Mouse (Mus musculus) G1E (cell line): ENCODE results near the gene Oas1g.
"Not testable (repeated sequence)": the region's sequence is repeated elsewhere in the genome, so short reads cannot be mapped to it uniquely, and the experiment has no call there.

Experiments used
- CTCF ChIP-seq: IDR thresholded peaks from 2 replicates; pipeline ENCODE4 v1.5.1; 2012; ENCODE audit warnings: low read depth, low read length, inconsistent platforms, mixed read lengths
- GATA1 ChIP-seq: IDR thresholded peaks from 2 replicates; pipeline ENCODE4 v1.6.1; 2012; ENCODE audit warnings: borderline replicate concordance, low read length, inconsistent platforms, mixed read lengths
- GATA2 ChIP-seq: IDR thresholded peaks from 2 replicates; pipeline ENCODE4 v1.6.1; 2012; ENCODE audit warnings: low read depth, low read length, inconsistent platforms, borderline replicate concordance
- POLR2AphosphoS5 ChIP-seq: IDR thresholded peaks from 2 replicates; pipeline ENCODE4 v1.6.1; 2012; ENCODE audit warnings: low read depth, low read length, inconsistent platforms; ENCODE audit not compliant: insufficient replicate concordance

DNA sequence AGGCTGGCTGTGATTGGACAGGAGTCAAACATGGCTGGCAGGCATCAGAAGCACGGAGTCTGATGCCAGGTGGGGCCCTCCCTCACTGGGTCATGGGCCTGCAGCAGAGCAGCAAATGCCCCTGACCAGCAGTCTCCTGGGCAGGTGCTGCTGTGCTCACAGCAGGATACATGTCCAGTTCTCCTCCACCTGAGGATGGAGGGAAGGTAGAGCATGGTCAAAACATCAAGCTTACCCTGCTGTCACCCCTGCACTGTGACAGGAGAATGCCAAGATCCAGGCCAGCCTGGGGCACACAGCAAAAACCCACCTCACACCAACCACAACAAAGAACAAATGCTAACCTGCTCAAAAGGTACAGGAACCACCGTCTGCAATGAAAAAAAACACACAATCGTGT, 10.6 kb downstream of the Oas1g start:
- not testable (repeated sequence) for TF ChIP-seq CTCF, GATA2, GATA1, POLR2AphosphoS5
